Mouse (Mus musculus) right cerebral cortex, adult 2 months (tissue): ENCODE measurements at regions not wholly inside any gene's neighbourhood (a gene's known extent, or its start where the extent isn't known, plus 50 kb on each side); places are given as distances from the start of the nearest gene placed in this dataset.

ENCODE experiments used
- DNase-seq, 2 experiments: peaks; one replicate each; pipeline ENCODE4 v3.0.0; 2021 to 2022; ENCODE audit warnings: low spot score in 2 of 2

DNA sequence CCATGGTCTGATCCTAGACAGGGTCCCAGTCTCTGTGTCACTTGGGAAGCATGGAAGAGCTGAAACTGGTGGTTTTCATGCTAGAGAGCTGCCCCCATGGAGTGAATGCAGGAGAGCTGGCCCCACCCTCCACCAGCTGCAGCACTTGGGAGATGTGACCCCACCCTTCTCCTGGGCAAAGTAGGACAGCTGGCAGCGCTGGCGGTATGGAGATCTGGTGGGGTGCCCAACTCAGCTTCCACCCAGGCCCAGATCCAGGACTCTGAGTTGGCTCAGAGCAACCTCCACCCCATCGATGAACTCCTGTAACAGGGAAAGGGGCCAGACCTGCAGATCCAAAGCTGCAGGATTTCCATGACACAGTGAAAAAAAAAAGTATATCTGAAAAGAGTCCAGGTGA is 115.3 kb upstream of the Flrt2 start:
- DNase-seq, result no peak

DNA sequence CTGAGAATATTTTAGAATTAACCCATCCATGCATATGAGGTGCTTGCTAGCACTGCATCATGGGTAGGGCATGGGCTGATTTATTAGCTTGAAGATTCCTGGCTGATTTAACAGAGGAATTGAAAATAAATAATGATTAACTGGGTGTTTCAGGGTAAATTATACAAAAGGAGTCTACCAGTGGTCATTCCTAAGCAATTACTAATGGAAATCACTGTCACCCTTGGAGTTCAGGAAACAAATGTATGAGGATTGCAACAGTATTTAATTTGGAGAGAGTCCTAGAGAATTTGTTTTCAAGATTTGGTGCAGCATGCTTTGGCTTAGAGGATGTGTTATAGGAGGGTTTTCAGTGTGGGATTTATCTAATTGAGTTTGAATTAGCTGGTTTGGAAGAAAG is 103.0 kb upstream of the Flrt2 start:
- DNase-seq, result no peak

DNA sequence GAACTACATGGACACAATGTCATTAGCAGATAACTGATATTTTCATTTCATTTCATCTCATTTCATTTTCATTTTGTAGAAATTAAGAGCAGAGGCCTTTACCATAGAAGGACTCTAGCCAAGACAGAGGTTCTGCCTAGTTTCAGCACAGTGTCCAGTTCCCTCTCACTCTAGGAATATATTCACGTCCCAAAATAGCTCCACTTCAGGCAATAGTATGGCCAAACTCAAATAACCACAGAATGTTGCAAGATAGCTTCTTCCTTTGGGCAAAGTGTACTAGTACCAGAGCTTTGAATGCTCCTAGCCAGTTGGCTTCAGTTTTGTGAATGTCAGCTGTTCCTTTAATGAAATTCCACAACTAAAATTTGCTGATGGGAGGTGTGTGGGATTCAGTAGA is 72.7 kb upstream of the Flrt2 start:
- DNase-seq, result no peak

DNA sequence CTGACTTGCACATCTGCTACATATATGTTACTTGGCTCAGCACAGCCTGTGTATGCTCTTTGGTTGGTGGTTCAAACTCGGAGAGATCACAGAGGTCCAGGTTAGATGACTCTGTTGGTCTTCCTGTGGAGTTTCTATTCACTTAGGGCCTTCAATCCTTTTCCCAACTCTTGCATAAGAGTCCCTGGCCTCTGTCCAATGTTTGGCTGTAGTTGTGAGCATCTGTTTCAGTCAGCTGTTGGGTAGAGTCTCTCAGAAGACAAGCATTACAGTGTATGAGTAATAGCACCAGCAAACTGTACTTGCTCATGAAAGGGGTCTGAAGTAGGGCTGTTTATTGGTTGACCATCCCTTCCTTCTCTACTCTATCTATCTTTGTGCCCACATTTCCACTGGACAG is 61.0 kb upstream of the Flrt2 start:
- DNase-seq, result peak; percentile 39 to 50

DNA sequence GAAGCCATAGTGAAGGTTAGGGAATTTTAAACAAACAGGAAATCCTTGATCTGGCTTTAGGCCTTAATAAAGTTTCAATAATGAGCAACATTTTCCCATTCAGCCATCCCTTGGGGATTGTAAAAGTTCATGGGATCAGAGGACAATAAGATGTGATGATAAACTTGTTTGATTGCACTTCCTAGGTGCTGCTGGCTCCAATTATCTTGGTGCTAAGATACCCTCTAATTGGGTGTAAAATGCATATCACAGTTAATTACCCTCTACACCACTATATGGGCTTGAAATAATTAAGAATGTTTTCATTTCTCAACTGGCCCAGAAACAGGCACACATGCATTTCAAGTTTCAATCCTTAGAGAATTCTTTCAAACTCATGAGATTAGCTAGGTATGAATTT is 55.4 kb upstream of the Flrt2 start:
- DNase-seq, result no peak

DNA sequence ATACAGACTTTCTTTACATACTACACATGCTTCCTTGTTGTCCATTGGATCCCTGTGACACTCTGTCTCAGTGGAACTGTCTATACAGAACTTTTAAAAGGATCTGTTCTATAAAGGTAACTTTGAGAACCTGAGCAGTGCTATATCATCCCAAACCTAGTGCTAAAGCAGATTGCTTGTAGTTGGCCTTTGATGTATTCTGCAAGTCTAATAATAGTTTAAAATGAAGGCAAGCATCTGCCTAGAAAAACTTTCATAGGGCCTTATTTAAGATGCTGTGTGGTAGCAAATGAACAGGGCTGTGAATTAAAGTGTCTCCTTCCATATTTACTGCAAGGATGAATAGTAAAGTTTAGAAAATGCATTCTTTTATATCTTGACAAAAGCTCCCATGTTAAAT is 52.1 kb upstream of the Flrt2 start:
- DNase-seq, result no peak

DNA sequence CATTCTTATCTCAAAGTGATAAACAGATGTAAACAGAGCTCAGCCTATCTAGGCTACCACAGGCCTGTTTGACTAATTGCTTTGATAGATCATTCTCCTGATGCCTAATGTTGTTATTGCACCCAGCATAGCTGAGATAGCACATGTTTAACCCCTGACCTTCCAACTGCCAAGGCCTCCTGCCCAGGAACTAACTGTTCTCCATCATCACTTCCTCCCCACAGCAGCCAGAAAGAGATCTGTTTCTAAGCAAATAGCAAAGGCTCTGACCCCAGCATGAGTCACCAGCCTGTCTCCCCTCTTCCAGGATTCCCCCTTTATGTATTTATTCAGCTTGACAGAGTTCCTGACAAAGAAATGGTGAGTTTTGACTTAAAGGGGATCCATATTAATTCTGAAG is 50.4 kb upstream of the Flrt2 start:
- DNase-seq, result no peak
